Mouse (Mus musculus) megakaryocyte progenitor cell, adult 5-6 weeks (primary cell): ENCODE measurements around the gene Kcnj4. TPM values are rescaled to one million over a fixed set of nuclear protein-coding genes. Genes with fewer than 3 reads are reported as not detected.

Experiments
- total RNA-seq, 2 experiments: library from RNA; stranded (forward) in 1 of 2; stranded (reverse) in 1 of 2; fragments of 157-497, 149-512 nt in 1 of 2; fragments of 200-1000 nt in 1 of 2; gene quantifications; 2 replicates each; pipeline versions ENCODE4 v1.2.3 to v1.2.4; 2015 to 2017

Gene Kcnj4
- total RNA-seq, 2 experiments from 2014 or later, result not detected

Other genes starting within 250 kb of the Kcnj4 start
- gene Baiap2l2, start 219.7 kb downstream of the Kcnj4 start, total RNA-seq (2015), result 0.27 and 0.34 TPM in 2 replicates
- gene Baiap2l2, start 219.7 kb downstream of the Kcnj4 start, total RNA-seq (2017), result not detected in 2 replicates
- gene Pla2g6, start 176.9 kb downstream of the Kcnj4 start, total RNA-seq (2015), result 6.9 and 8.4 TPM in 2 replicates
- 6.6 and 6.9 TPM in 2 replicates for gene Pla2g6, start 176.9 kb downstream of the Kcnj4 start, total RNA-seq (2017)
- 3.2 and 3.9 TPM in 2 replicates for gene Maff, start 158.6 kb downstream of the Kcnj4 start, total RNA-seq (2015)
- 1.5 and 1.7 TPM in 2 replicates for gene Maff, start 158.6 kb downstream of the Kcnj4 start, total RNA-seq (2017)
- gene Tmem184b, start 101.7 kb downstream of the Kcnj4 start, total RNA-seq (2015), result 12.0 and 12.2 TPM in 2 replicates
- 4.0 and 4.3 TPM in 2 replicates for gene Tmem184b, start 101.7 kb downstream of the Kcnj4 start, total RNA-seq (2017)
- gene Csnk1e, start 49.7 kb downstream of the Kcnj4 start, total RNA-seq (2015), result 32.0 and 45.6 TPM in 2 replicates
- gene Csnk1e, start 49.7 kb downstream of the Kcnj4 start, total RNA-seq (2017), result 29.1 and 30.7 TPM in 2 replicates
- gene Kdelr3, start 11.2 kb upstream of the Kcnj4 start, total RNA-seq (2015), result 0.12 TPM in 1 of 2 replicates, not detected in the other
- gene Kdelr3, start 11.2 kb upstream of the Kcnj4 start, total RNA-seq (2017), result 0.21 and 0.30 TPM in 2 replicates
- gene Ddx17, start 41.5 kb upstream of the Kcnj4 start, total RNA-seq (2015), result 87.0 and 97.1 TPM in 2 replicates
- gene Ddx17, start 41.5 kb upstream of the Kcnj4 start, total RNA-seq (2017), result 129 and 165 TPM in 2 replicates
- gene Dmc1, start 99.9 kb upstream of the Kcnj4 start, total RNA-seq (2015), result 3.4 and 3.5 TPM in 2 replicates
- gene Dmc1, start 99.9 kb upstream of the Kcnj4 start, total RNA-seq (2017), result 2.9 and 4.0 TPM in 2 replicates
- 0.61 and 1.5 TPM in 2 replicates for gene Fam227a, start 153.7 kb upstream of the Kcnj4 start, total RNA-seq (2015)
- gene Fam227a, start 153.7 kb upstream of the Kcnj4 start, total RNA-seq (2017), result 0.92 and 1.4 TPM in 2 replicates
- 13.8 and 19.0 TPM in 2 replicates for gene Cby1, start 154.0 kb upstream of the Kcnj4 start, total RNA-seq (2015)
- gene Cby1, start 154.0 kb upstream of the Kcnj4 start, total RNA-seq (2017), result 47.9 and 65.2 TPM in 2 replicates
- gene Tomm22, start 165.6 kb upstream of the Kcnj4 start, total RNA-seq (2015), result 197 and 207 TPM in 2 replicates
- gene Tomm22, start 165.6 kb upstream of the Kcnj4 start, total RNA-seq (2017), result 85.1 and 112 TPM in 2 replicates
- 16.0 and 18.9 TPM in 2 replicates for gene Josd1, start 182.7 kb upstream of the Kcnj4 start, total RNA-seq (2015)
- 25.1 and 26.2 TPM in 2 replicates for gene Josd1, start 182.7 kb upstream of the Kcnj4 start, total RNA-seq (2017)
- 31.0 and 34.5 TPM in 2 replicates for gene Gtpbp1, start 185.6 kb upstream of the Kcnj4 start, total RNA-seq (2015)
- 48.2 and 58.6 TPM in 2 replicates for gene Gtpbp1, start 185.6 kb upstream of the Kcnj4 start, total RNA-seq (2017)
- 83.4 and 84.0 TPM in 2 replicates for gene Sun2, start 237.3 kb upstream of the Kcnj4 start, total RNA-seq (2015)
- gene Sun2, start 237.3 kb upstream of the Kcnj4 start, total RNA-seq (2017), result 225 and 233 TPM in 2 replicates